Mouse (Mus musculus): ENCODE results near the gene Rgs14. TPM values are rescaled to one million over a fixed set of nuclear protein-coding genes. Genes with fewer than 3 reads are reported as not detected.

The Rgs14 gene
- polyA plus RNA-seq (2012), result 3.2 and 3.4 TPM in 2 replicates

DNA sequence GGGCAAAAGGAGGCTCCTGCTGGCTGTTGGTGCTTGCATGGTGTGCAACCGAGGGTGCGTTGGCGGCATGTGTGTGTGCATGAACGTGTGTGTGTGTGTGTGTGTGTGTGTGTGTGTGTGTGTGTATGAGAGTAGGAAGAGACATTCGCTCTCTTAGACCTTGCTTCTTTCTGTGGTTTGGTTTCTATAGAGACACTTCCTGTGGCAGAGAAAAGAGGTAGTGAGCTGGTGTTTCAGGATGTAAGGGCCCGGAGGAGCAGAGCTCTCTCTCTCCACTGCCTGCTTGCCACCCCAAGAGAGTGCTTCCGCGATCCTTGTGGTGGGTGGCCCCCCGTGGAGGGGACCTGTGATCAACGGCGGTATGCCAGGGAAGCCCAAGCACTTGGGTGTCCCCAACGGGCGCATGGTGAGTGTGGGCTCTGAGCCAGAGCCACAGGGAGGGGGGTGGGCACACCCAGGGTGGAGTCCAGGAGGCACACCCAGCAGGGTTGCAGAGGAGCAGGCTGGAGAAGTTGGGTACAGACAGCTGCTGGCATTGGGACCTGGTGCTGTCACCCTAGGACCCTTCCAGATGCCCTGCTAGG is at the start of gene Rgs14:
Gene Rgs14 (plus strand): TSS at position 202 of the 584 bp plus-strand sequence.
- TF ChIP-seq GATA1 (IDR thresholded peaks at IDR 0.05; ENCODE audit: low read length), result no peak

- no peak for TF ChIP-seq GATA1 (IDR thresholded peaks at IDR 0.05; ENCODE audit: low read length)
Measured at GRCm38 (mm10) chr13:55319931-55320533, 49.5 kb upstream of the Rgs14 start, which contains the start of gene Prelid1. TSS of gene Prelid1 (plus strand) at chr13:55320500.

GRCm38 (mm10) chr13:55321434-55322129 is 48.0 kb upstream of the Rgs14 start, which contains the start of gene Rab24:
TSS of gene Rab24 (minus strand) at chr13:55321946.
- TF ChIP-seq GATA1 (IDR thresholded peaks at IDR 0.05; ENCODE audit: low read length), result no peak

DNA sequence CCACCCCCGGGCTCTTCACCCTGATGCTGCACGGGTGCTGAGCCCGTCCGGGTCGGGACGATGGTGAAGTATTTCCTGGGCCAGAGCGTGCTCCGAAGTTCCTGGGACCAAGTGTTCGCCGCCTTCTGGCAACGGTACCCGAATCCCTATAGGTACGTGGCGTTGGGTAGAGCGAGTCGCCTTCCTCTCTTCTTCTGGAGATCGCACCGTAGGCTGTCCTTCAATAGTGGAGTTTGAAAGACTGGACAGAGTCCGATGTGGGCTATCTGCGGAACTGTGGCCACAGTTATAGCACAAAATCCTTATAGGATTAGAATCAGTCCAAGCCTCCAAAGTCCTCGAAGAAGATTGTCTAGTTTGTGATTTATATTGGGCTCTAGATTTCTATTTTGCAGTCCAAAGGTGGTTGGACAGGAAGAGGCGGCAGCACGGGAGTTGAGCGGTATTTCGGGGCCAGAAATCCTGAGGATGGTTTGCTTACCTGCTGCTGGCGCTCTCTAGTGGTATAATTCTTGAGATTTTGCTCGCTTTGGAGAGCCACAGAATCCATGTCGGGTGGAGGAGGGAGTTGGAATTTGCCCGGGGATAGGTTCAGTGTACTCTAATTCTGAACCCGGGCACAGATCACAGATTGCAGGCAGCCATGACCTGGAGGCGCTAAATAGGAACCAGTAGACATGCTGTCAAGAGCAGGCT is 47.3 kb upstream of the Rgs14 start:
- TF ChIP-seq GATA1 (IDR thresholded peaks at IDR 0.05; ENCODE audit: low read length), result no peak

DNA sequence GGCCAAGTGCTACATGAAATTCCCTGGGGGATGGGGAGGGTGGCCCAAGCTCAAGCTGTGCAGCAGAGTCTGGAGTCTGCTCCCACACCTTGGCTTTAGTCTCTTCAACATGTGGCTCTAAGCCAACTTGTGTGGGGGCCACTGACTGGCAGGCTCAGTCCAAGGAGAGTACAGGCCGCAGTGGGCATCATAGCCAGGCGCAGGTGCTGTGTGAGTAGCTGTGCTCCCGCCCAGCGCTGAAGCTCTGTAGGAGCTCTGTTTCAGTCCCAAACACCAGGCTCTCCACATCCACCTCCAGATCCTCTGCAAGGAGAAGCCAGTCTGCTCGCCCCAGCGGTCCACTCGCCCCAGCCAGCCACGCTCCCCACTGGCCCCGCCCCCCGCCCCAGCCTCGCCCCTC is 43.9 kb upstream of the Rgs14 start:
- no peak for TF ChIP-seq GATA1 (IDR thresholded peaks at IDR 0.05; ENCODE audit: low read length)

- TF ChIP-seq GATA1 (IDR thresholded peaks at IDR 0.05; ENCODE audit: low read length), result no peak
Measured at GRCm38 (mm10) chr13:55327169-55327568, 42.4 kb upstream of the Rgs14 start.

- no peak for TF ChIP-seq GATA1 (IDR thresholded peaks at IDR 0.05; ENCODE audit: low read length)
Measured at GRCm38 (mm10) chr13:55327633-55328032, 41.9 kb upstream of the Rgs14 start.

- no peak for TF ChIP-seq GATA1 (IDR thresholded peaks at IDR 0.05; ENCODE audit: low read length)
Measured at GRCm38 (mm10) chr13:55328171-55328570, 41.4 kb upstream of the Rgs14 start.

DNA sequence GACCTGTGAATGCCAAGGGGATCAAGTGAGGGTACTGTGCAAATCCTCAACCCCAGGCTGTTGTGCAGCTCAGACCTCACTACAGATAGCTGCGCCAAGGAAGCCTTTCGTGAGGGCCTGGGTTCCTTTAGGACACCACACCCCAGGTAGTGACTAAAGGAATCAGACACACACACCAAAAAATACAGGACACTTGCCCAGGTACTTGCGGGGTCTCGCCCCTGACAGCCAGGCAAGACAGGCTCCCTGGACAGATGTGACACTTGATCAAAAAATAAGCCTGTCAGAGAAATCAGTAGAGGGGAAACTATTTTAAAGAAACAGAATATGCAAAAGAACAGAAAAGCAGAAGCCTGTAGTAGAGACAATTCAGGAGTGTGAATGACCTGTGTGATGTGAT is 40.9 kb upstream of the Rgs14 start:
- TF ChIP-seq GATA1 (IDR thresholded peaks at IDR 0.05; ENCODE audit: low read length), result no peak

- no peak for TF ChIP-seq GATA1 (IDR thresholded peaks at IDR 0.05; ENCODE audit: low read length)
Measured at GRCm38 (mm10) chr13:55329109-55329682, 40.3 kb upstream of the Rgs14 start.

DNA sequence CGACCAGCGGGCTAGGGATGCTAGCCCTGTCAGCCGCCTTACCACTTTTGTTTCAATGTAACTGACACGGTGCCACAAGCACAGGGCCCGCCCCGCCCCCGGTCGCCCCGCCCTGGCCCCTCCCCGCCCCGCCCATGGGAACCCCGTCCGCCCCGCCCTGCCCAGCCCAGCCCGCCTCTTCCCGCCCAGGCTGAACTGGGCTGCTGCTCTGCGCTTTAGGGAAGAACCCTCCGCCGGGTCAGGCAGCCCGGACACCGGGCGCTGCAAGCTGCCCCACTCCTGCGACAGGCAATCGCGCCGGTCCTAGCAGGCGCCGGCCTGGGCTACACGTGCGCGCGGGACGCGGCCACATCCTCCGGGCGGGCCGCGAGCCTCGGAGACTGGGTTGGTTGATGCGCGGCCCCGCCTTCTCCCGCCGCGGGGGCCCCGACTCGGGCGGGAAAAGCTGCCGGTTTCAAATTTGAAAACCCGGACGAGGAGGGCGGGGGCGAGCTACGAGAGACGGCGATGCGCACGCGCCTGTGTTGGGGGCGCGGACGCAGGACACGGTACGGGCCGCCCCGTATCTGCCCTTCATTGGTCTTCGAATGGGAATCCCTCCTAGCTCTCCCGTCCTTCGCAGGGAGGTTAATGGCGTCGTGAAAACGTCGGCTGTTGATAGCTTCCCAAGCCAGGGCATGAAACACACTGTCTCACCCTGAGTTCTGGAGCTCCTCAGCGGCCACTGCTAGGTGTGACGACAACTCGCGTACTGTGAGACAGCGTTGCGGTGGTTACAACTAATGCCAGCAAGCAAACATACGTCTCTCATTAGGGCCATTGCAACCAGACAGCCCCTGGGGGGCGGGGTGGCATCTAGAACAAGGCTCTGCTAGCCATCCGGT is 39.6 kb upstream of the Rgs14 start, which contains the start of gene Mxd3:
Gene Mxd3 (minus strand): TSS at position 141 of the 884 bp plus-strand sequence.
- TF ChIP-seq GATA1 (IDR thresholded peaks at IDR 0.05; ENCODE audit: low read length), result no peak

- no peak for TF ChIP-seq GATA1 (IDR thresholded peaks at IDR 0.05; ENCODE audit: low read length)
Measured at GRCm38 (mm10) chr13:55330567-55331400, 38.7 kb upstream of the Rgs14 start.

DNA sequence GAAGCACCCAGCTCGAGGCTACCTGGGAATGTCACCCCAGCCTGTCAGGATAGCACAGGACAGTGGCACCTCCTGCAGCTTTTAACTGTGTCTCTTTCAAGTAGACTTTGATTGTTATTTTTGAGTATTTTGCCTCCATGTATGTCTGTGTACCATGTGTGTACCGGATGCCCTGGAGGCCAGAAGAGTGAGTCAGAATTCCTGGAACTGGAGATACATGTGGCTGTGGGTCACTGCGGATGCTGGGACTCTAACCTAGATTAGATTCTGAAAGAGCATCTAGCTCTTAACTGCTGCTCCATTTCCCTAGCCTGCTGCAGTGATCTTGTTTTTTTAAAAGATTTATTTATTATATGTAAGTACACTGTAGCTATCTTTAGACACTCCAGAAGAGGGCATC is 37.2 kb upstream of the Rgs14 start:
- no peak for TF ChIP-seq GATA1 (IDR thresholded peaks at IDR 0.05; ENCODE audit: low read length)

GRCm38 (mm10) chr13:55335701-55336100 is 33.8 kb upstream of the Rgs14 start:
- TF ChIP-seq GATA1 (IDR thresholded peaks at IDR 0.05; ENCODE audit: low read length), result no peak
